Mouse (Mus musculus) kidney, embryonic 15.5 days (tissue): Measurements from ENCODE around the gene Mrps7. TPM values are rescaled to one million over a fixed set of nuclear protein-coding genes. Genes with fewer than 3 reads are reported as not detected.
"Not testable (repeated sequence)": the region's sequence is repeated elsewhere in the genome, so short reads cannot be mapped to it uniquely, and the experiment has no call there.

ENCODE experiments used
- ATAC-seq: fragments of 200-750 bp; cut with Nextera tagmentation; replicated peaks from 2 replicates; pipeline ENCODE4 v1.8.0; 2017; ENCODE audit warnings: moderate TSS enrichment; ENCODE audit not compliant: low FRiP score
- H3K27ac ChIP-seq: fragments of 300-500 bp; sonication (generic); 2 replicates; pipeline ENCODE4 v1.5.1; 2015; ENCODE audit warnings: mild to moderate bottlenecking, inconsistent platforms
- H3K27me3 ChIP-seq: fragments of 300-500 bp; sonication (generic); 2 replicates; pipeline ENCODE4 v1.6.1; 2015; ENCODE audit warnings: inconsistent platforms
- H3K36me3 ChIP-seq: fragments of 300-500 bp; sonication (generic); 2 replicates; pipeline ENCODE4 v1.6.1; 2015; ENCODE audit warnings: inconsistent platforms
- H3K4me1 ChIP-seq: fragments of 300-500 bp; sonication (generic); 2 replicates; pipeline ENCODE4 v1.6.1; 2015; ENCODE audit warnings: inconsistent platforms
- H3K4me2 ChIP-seq: fragments of 300-500 bp; sonication (generic); 2 replicates; pipeline ENCODE4 v1.6.1; 2015; ENCODE audit warnings: moderate library complexity, mild to moderate bottlenecking, inconsistent platforms
- H3K4me3 ChIP-seq: fragments of 300-500 bp; sonication (generic); replicated peaks from 2 replicates; pipeline ENCODE4 v1.5.1; 2015; ENCODE audit warnings: mild to moderate bottlenecking, inconsistent platforms
- H3K9ac ChIP-seq: fragments of 300-500 bp; sonication (generic); 2 replicates; pipeline ENCODE4 v1.6.1; 2015; ENCODE audit warnings: mild to moderate bottlenecking, inconsistent platforms
- H3K9me3 ChIP-seq: fragments of 300-500 bp; sonication (generic); replicated peaks from 2 replicates; pipeline ENCODE4 v1.6.1; 2016; ENCODE audit warnings: inconsistent platforms
- WGBS: fragments of 180-500 bp; shearing (Covaris S2); methylation state at CpG from one replicate; pipeline ENCODE4 v1.1.7; 2015; ENCODE audit warnings: mixed read lengths; 5-methylcytosine and 5-hydroxymethylcytosine counted together
- polyA plus RNA-seq: library from polyadenylated mRNA; unstranded; fragments of >200 nt; fragmentation: Nextera tagmentation; extraction: Ambion mirVana; gene quantifications from 2 replicates; pipeline ENCODE4 v1.2.1, GENCODE M21; 2015

The Mrps7 gene
- polyA plus RNA-seq, 1 experiment from 2014 or later = 103 TPM

DNA sequence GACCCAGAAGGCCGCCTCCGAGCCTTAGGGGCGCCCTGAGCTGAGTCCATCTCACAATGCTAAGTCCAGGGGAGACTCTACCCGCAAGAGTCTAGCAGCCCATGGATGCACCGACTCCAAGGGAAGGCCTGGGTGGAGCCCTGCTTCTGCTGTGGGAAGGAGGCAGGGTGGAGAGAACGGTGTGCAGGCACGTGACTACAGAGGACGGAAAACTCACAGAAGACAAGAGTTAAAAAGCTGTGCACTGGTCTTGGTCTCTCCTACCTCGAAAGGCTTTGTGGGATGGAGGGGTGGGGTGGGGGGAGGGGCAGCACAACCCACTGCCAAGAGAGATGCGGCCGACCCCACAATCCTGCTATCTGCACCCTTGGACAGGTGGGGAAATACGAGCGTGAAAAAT lies 40.6 kb downstream of the Mrps7 start:
- H3K9me3 ChIP-seq = no peaks in the 10 kb centered on the region
- H3K36me3 ChIP-seq = peaks cover 55% of the 10 kb centered on the region
- 94% methylated on average over 13 of the region's 13 CpGs for WGBS
- no peaks in the 10 kb centered on the region for H3K27me3 ChIP-seq
- H3K4me1 ChIP-seq = peaks cover 17% of the 10 kb centered on the region
- no peak for ATAC-seq
- H3K4me2 ChIP-seq = no peak overlapping the region
- H3K4me3 ChIP-seq = no peak overlapping the region
- no peak overlapping the region for H3K27ac ChIP-seq
- no peak overlapping the region for H3K9ac ChIP-seq

DNA sequence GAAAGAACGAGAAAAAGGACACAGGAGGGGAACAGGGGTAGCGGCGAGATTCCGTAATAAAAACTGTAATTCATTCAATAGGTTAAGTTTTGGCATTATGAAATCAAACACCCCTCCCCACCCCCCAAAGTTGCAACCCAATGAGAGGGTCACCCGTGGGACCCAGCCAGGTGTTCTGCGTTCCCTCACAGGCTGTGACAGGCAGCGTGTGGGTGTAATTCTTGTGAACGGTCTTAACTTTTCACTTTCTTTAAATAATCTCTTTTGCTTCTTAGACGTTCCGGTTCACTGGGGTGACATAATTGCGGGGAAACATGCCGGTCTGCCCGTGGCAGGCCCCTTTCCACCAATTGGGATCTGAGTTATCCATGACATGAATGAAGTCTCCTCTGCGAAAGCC lies 41.8 kb downstream of the Mrps7 start:
- not testable (repeated sequence) for H3K9me3 ChIP-seq, H3K27me3 ChIP-seq, H3K4me2 ChIP-seq, H3K27ac ChIP-seq, H3K4me3 ChIP-seq, ATAC-seq, H3K9ac ChIP-seq
- 50% methylated on average over 14 of the region's 14 CpGs for WGBS
- peaks cover 11% of the 10 kb centered on the region; the same call in 1 of the 2 replicates for H3K4me1 ChIP-seq
- H3K36me3 ChIP-seq = peaks cover 64% of the 10 kb centered on the region

DNA sequence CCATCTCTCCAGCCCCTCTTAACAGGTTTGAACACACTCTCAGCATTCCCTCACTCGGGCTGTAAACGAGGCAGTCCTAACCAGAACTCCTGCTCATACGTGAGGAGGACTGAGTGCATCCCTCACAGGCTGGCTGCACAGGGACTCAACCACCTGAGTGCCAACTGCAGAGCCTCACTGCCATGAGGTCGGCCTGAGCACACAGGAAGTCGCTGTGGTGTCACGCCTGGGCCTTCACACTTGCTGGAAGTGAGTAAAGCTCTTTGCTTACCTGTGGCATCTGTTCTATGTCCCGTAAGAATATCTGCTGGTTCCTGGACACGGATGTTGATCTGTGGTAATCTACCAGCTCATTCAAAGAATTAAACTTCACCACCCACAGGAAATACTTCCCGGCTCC lies 42.7 kb downstream of the Mrps7 start:
- Histone ChIP-seq H3K36me3 (peaks cover 72% of the 10 kb centered on the region), H3K9ac (no peak overlapping the region), H3K27me3 (no peaks in the 10 kb centered on the region), H3K4me2 (no peak overlapping the region), H3K9me3 (no peaks in the 10 kb centered on the region), H3K27ac (no peak overlapping the region), H3K4me3 (no peak overlapping the region), H3K4me1 (peaks cover 5% of the 10 kb centered on the region; the same call in 1 of the 2 replicates)
- no peak for ATAC-seq
- 93% methylated on average over 9 of the region's 9 CpGs for WGBS

DNA sequence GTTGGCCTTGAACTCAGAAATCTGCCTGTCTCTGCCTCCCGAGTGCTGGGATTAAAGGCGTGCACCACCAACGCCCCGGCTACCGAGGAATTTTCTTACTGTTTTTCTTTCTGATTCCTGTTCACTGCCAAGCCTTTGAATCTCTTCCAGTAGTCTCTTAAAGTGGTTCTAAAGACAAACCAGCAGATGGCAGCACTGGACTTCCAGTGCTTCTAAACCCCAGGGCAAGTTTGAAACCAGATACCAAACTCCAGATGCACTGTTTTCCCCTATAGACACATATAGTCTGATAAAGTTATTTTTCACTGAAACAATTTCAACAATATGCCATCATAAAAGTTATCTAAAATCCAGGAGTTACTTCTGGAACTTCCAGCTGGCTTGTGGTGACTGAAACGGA lies 43.7 kb downstream of the Mrps7 start:
- H3K36me3 ChIP-seq = peaks cover 80% of the 10 kb centered on the region
- H3K4me3 ChIP-seq = no peak overlapping the region
- no peak overlapping the region for H3K27ac ChIP-seq
- no peak overlapping the region for H3K9ac ChIP-seq
- H3K9me3 ChIP-seq = no peaks in the 10 kb centered on the region
- no peak for ATAC-seq
- H3K4me2 ChIP-seq = no peak overlapping the region
- no peaks in the 10 kb centered on the region for H3K27me3 ChIP-seq
- peaks cover 5% of the 10 kb centered on the region; the same call in 1 of the 2 replicates for H3K4me1 ChIP-seq
- WGBS = 49% methylated on average over 6 of the region's 6 CpGs

DNA sequence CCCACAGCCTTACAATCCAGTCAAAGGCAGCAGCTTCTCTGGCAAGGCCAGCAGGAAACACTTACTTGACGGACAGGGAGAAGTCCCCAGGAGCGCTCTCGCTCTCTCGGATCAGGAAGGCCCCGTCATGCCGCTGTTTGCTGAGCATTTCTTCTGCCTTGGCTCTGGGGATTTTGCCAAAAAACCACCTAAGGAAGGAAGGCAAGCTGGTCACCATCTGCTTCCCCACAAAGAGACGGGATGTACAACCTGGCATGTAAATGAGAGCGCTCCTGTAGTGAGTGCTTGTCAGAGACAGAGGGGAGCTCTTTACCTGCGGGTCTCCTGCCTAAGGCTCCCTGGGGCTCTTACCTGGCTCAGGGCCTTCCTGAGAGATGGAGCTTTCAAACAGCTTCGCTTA lies 46.0 kb downstream of the Mrps7 start:
- no peak for ATAC-seq
- H3K27me3 ChIP-seq = no peaks in the 10 kb centered on the region
- no peak overlapping the region for H3K4me2 ChIP-seq
- H3K9me3 ChIP-seq = no peaks in the 10 kb centered on the region
- H3K36me3 ChIP-seq = peaks cover 84% of the 10 kb centered on the region
- no peak overlapping the region for H3K9ac ChIP-seq
- H3K4me1 ChIP-seq = peaks cover 8% of the 10 kb centered on the region; the same call in 1 of the 2 replicates
- 0 out of 2 replicates have a peak overlapping the region, but pooled peaks have one; percentile 7 for H3K27ac ChIP-seq
- H3K4me3 ChIP-seq = no peak overlapping the region
- 72% methylated on average over 10 of the region's 10 CpGs for WGBS

DNA sequence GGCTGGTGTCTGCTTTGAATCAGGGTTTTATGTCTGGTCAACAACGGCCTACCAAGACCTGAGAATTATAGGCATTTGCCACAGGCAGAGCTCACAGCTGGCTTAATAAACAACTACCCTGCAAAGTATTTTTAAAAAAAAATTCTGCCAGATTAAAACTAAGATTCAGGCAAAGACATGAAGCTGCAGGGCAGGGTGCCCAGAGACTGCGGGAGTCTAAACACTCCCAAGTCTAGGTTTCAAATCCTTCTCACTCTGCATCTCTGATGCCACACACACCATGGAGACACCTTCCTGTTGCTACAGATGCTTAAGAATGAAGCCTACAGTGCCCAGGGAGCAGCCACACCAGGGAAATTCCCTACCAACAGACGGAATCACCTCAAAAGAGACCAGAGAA lies 48.0 kb downstream of the Mrps7 start:
- Histone ChIP-seq H3K36me3 (peaks cover 71% of the 10 kb centered on the region), H3K27ac (no peak overlapping the region), H3K9ac (no peak overlapping the region), H3K27me3 (no peaks in the 10 kb centered on the region), H3K4me2 (no peak overlapping the region), H3K4me1 (0 out of 2 replicates have a peak, but pooled peaks cover 3% of the 10 kb centered on the region), H3K9me3 (no peaks in the 10 kb centered on the region), H3K4me3 (no peak overlapping the region)
- no peak for ATAC-seq
- 89% methylated on average over 3 of the region's 3 CpGs for WGBS

DNA sequence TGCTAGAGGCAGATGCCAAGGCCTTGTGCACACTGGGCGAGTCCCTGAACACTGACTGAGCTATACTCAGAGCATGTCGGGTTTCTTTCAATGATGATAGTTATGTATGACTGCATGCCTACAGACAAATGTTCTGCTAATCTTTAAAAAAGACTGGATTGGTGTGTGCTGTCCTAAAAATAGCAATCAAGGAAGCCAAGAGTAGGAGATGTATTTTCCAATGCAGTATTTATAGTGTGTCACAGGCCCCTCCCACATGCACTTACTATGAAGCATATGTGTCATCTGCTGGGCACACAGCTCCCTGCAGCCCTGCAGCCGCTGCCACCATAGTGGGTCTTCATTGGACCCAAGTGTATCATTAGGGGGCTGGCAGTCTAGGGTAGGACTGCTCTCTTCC lies 49.5 kb downstream of the Mrps7 start:
- H3K27me3 ChIP-seq = no peaks in the 10 kb centered on the region
- H3K4me3 ChIP-seq = no peak overlapping the region
- no peaks in the 10 kb centered on the region for H3K9me3 ChIP-seq
- peaks cover 61% of the 10 kb centered on the region for H3K36me3 ChIP-seq
- no peak for ATAC-seq
- WGBS = 85% methylated on average over 3 of the region's 3 CpGs
- no peak overlapping the region for H3K27ac ChIP-seq
- H3K9ac ChIP-seq = no peak overlapping the region
- H3K4me1 ChIP-seq = 0 out of 2 replicates have a peak, but pooled peaks cover 3% of the 10 kb centered on the region
- no peak overlapping the region for H3K4me2 ChIP-seq

DNA sequence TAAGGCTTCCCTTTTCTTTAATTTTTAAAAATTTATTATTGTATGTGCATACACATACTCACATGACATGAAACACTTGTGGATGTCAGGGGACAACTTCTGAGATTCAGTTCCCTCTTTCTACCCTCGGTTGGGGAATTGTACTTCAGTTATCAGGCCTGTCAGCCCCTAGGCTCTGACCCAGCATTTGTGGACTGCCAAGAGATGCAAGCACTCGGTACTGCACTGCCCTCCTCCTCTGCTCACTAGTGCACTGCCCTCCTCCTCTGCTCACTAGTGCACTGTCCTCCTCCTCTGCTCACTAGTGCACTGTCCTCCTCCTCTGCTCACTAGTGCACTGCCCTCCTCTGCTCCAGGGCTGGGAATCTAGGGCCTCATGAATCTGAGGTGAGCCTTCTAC lies 50.4 kb downstream of the Mrps7 start:
- ATAC-seq = no peak
- no peak overlapping the region for H3K9ac ChIP-seq
- H3K36me3 ChIP-seq = peaks cover 51% of the 10 kb centered on the region
- H3K27ac ChIP-seq = no peak overlapping the region
- 0 out of 2 replicates have a peak, but pooled peaks cover 3% of the 10 kb centered on the region for H3K4me1 ChIP-seq
- no peaks in the 10 kb centered on the region for H3K27me3 ChIP-seq
- H3K9me3 ChIP-seq = no peaks in the 10 kb centered on the region
- H3K4me2 ChIP-seq = no peak overlapping the region
- WGBS = 68% methylated on average over 2 of the region's 2 CpGs
- H3K4me3 ChIP-seq = no peak overlapping the region

Other genes starting within 250 kb of the Mrps7 start
- 6.7 and 8.1 TPM in 2 replicates for gene Hid1, start 236.2 kb upstream of the Mrps7 start, polyA plus RNA-seq
- 10.6 and 10.7 TPM in 2 replicates for gene Cdr2l, start 222.0 kb upstream of the Mrps7 start, polyA plus RNA-seq
- 204 and 209 TPM in 2 replicates for gene Mrpl58, start 200.2 kb upstream of the Mrps7 start, polyA plus RNA-seq
- 1,004 and 1,083 TPM in 2 replicates for gene Atp5h, start 184.0 kb upstream of the Mrps7 start, polyA plus RNA-seq
- 14.1 and 16.4 TPM in 2 replicates for gene Kctd2, start 183.8 kb upstream of the Mrps7 start, polyA plus RNA-seq
- 0.18 and 0.30 TPM in 2 replicates for gene Trim80, start 163.4 kb upstream of the Mrps7 start, polyA plus RNA-seq
- gene Slc16a5, start 141.5 kb upstream of the Mrps7 start, polyA plus RNA-seq = 15.8 and 22.3 TPM in 2 replicates
- gene Armc7, start 128.3 kb upstream of the Mrps7 start, polyA plus RNA-seq = 8.6 and 9.1 TPM in 2 replicates
- 72.7 and 76.7 TPM in 2 replicates for gene Nt5c, start 112.1 kb upstream of the Mrps7 start, polyA plus RNA-seq
- gene Jpt1, start 89.5 kb upstream of the Mrps7 start, polyA plus RNA-seq = 457 and 460 TPM in 2 replicates
- gene Sumo2, start 67.6 kb upstream of the Mrps7 start, polyA plus RNA-seq = 1,007 and 1,133 TPM in 2 replicates
- gene Nup85, start 39.5 kb upstream of the Mrps7 start, polyA plus RNA-seq = 174 and 190 TPM in 2 replicates
- 18.5 and 20.7 TPM in 2 replicates for gene Gga3, start 126 bp downstream of the Mrps7 start, polyA plus RNA-seq
- gene Mif4gd, start 9.0 kb downstream of the Mrps7 start, polyA plus RNA-seq = 35.8 and 37.6 TPM in 2 replicates
- 45.8 and 48.3 TPM in 2 replicates for gene Slc25a19, start 24.4 kb downstream of the Mrps7 start, polyA plus RNA-seq
- gene Grb2, start 104.7 kb downstream of the Mrps7 start, polyA plus RNA-seq = 92.0 and 98.4 TPM in 2 replicates
- 26.6 and 27.0 TPM in 2 replicates for gene Tmem94, start 161.5 kb downstream of the Mrps7 start, polyA plus RNA-seq
- gene Caskin2, start 209.7 kb downstream of the Mrps7 start, polyA plus RNA-seq = 17.3 and 20.9 TPM in 2 replicates
- 37.3 and 39.8 TPM in 2 replicates for gene Tsen54, start 210.8 kb downstream of the Mrps7 start, polyA plus RNA-seq
- gene Llgl2, start 220.1 kb downstream of the Mrps7 start, polyA plus RNA-seq = 39.1 and 41.0 TPM in 2 replicates